25 mouse cellular contexts compared by ENCODE assay signal in genomic region chr9:110840905-110841304, GRCm38 (mm10). TPM values are rescaled to one million over a fixed set of nuclear protein-coding genes. Genes with fewer than 3 reads are reported as not detected.
"Had no signal": no experiment of that assay in that cellular context is flagged by ENCODE, and none has a peak within 500 bp of the region (broad histone marks: within the 10 kb centered on the region; RNA-seq: fewer than 3 reads in every experiment).

No protein-coding gene starts in this region.

- H3K4me3 ChIP-seq: limb, embryonic 13.5 days; liver, embryonic 13.5 days; midbrain, embryonic 10.5 days; midbrain, embryonic 13.5 days; myocyte; neural tube, embryonic 13.5 days; stomach, embryonic 15.5 days had no signal

- DNase-seq: left cerebral cortex, postnatal 4 days; liver, embryonic 13.5 days; lung, embryonic 14.5 days; retina, postnatal 1 day; right cerebral cortex, postnatal 25 days; spleen, adult 18-20 months; thymus, postnatal 25 days had no signal

- H3K9me3 ChIP-seq: limb, embryonic 13.5 days; liver, embryonic 13.5 days; midbrain, embryonic 10.5 days; midbrain, embryonic 13.5 days; neural tube, embryonic 13.5 days; stomach, embryonic 15.5 days had no signal

- H3K4me1 ChIP-seq: limb, embryonic 13.5 days; neural tube, embryonic 13.5 days; stomach, embryonic 15.5 days had no signal

- H3K27me3 ChIP-seq: limb, embryonic 13.5 days; liver, embryonic 13.5 days; midbrain, embryonic 13.5 days; neural tube, embryonic 13.5 days; stomach, embryonic 15.5 days had no signal

- H3K36me3 ChIP-seq: limb, embryonic 13.5 days; liver, embryonic 13.5 days; midbrain, embryonic 10.5 days; midbrain, embryonic 13.5 days; neural tube, embryonic 13.5 days; stomach, embryonic 15.5 days had no signal

- ATAC-seq: midbrain, embryonic 13.5 days; midbrain, embryonic 16.5 days had no signal

- H3K27ac ChIP-seq: limb, embryonic 13.5 days; liver, embryonic 13.5 days; midbrain, embryonic 10.5 days; midbrain, embryonic 13.5 days; neural tube, embryonic 13.5 days; stomach, embryonic 15.5 days had no signal

RNA-seq across cellular contexts. Expression of gene Prss46, which starts 3.4 kb away (rescaled TPM):
- total RNA-seq: layer of hippocampus, adult 18-20 months; left cerebral cortex, adult 8-10 months; left cerebral cortex, postnatal 14 days; left cerebral cortex, postnatal 4 days; liver, adult 2 months; monocyte, adult 5-6 weeks; neutrophil, adult 5-6 weeks had no signal
- polyA plus RNA-seq: kidney, embryonic 16.5 days; limb, embryonic 13.5 days; liver, adult 2 months; liver, embryonic 13.5 days; liver, embryonic 16.5 days; lung, embryonic 14.5 days; lung, postnatal 0 days; midbrain, embryonic 10.5 days; midbrain, embryonic 13.5 days; midbrain, embryonic 16.5 days; neural tube, embryonic 13.5 days; stomach, embryonic 15.5 days; thymus, postnatal 0 days had no signal

RNA-seq across cellular contexts. Expression of gene Prss45, which starts 6.5 kb away (rescaled TPM):
- total RNA-seq: liver, adult 2 months; monocyte, adult 5-6 weeks; neutrophil, adult 5-6 weeks had no signal
- polyA plus RNA-seq: kidney, embryonic 16.5 days; limb, embryonic 13.5 days; liver, adult 2 months; liver, embryonic 13.5 days; liver, embryonic 16.5 days; lung, embryonic 14.5 days; lung, postnatal 0 days; midbrain, embryonic 10.5 days; midbrain, embryonic 13.5 days; myocyte; neural tube, embryonic 13.5 days; stomach, embryonic 15.5 days; thymus, postnatal 0 days had no signal

RNA-seq across cellular contexts. Expression of gene Prss43, which starts 14.4 kb away (rescaled TPM):
- total RNA-seq: left cerebral cortex, postnatal 14 days; left cerebral cortex, postnatal 4 days; liver, adult 2 months; monocyte, adult 5-6 weeks; neutrophil, adult 5-6 weeks had no signal
- polyA plus RNA-seq: kidney, embryonic 16.5 days; limb, embryonic 13.5 days; liver, adult 2 months; liver, embryonic 13.5 days; liver, embryonic 16.5 days; lung, embryonic 14.5 days; lung, postnatal 0 days; midbrain, embryonic 10.5 days; midbrain, embryonic 13.5 days; midbrain, embryonic 16.5 days; myocyte; neural tube, embryonic 13.5 days; stomach, embryonic 15.5 days; thymus, postnatal 0 days had no signal

RNA-seq across cellular contexts. Expression of gene Prss50, which starts 16.9 kb away (rescaled TPM):
- total RNA-seq: left cerebral cortex, postnatal 14 days; left cerebral cortex, postnatal 4 days; liver, adult 2 months; monocyte, adult 5-6 weeks; neutrophil, adult 5-6 weeks had no signal
- polyA plus RNA-seq: liver, adult 2 months; lung, embryonic 14.5 days had no signal

RNA-seq across cellular contexts. Expression of gene Prss44, which starts 27.1 kb away (rescaled TPM):
- total RNA-seq: layer of hippocampus, adult 18-20 months; layer of hippocampus, postnatal 14 days; left cerebral cortex, adult 8-10 months; left cerebral cortex, postnatal 14 days; left cerebral cortex, postnatal 4 days; liver, adult 2 months; monocyte, adult 5-6 weeks; neutrophil, adult 5-6 weeks had no signal
- polyA plus RNA-seq: kidney, embryonic 16.5 days; limb, embryonic 13.5 days; liver, adult 2 months; liver, embryonic 13.5 days; liver, embryonic 16.5 days; lung, embryonic 14.5 days; lung, postnatal 0 days; midbrain, embryonic 10.5 days; midbrain, embryonic 13.5 days; midbrain, embryonic 16.5 days; myocyte; neural tube, embryonic 13.5 days; stomach, embryonic 15.5 days had no signal
